Mouse (Mus musculus) A20 (cell line): ENCODE results near the gene Eya4.

Source experiments
- DNase-seq: peaks from one replicate; pipeline ENCODE4 v3.0.0-alpha.2; 2011; ENCODE audit warnings: low read depth, low spot score

The Eya4 gene

DNA sequence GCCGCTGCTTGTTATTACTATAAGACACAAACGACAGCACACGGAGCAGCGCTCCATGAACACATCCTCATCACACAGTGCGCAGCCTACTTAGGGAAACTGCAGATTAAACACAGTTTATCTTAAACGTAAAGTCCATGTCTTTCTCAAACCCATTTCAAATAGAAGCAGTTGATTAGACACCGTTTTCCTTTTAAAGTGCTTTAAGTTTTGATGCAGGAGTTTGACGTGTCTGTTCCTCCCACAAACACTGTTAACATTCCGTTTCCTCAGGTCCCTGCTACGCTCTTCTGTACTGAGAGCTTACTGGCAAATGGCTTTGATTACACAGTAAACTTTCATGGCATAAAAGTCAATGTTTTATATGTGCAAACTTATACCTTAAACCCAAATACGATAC is 191.4 kb downstream of the Eya4 start:
- no peak for DNase-seq

DNA sequence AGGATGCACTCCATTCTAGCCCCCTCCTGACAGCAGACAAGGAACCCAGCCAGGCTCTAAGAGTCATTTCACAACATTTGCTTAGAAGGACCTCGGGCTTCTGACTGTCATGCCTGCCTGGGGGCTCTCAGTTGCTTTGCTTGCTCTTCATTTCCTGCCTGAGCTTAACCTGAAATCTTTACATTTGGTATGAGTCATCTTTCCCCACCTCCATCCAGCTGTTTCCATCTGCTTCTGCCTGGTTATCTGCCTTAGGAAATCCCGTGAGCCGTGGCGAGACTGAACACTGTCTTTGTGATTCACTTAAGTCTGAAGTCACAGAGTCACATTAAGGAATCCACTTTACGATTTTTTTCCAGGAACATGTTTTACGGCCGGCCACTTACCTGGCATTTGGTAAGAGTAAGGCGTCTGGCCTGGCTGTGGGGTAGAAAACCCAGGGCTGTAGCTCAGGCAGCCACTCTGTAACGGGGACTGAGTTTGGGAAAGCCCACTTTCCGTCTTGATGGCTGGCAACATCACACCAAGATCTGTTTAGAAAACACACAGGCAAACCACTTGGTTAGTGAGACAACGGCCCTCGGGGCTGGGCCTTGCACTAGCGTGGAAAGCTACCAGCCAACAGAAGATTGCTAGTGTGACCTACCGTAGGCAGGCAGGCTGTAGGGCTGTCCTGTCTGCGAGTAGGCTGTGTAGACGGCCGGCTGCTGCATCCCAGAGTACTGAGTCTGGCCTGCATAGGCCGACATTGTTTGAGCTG is 193.5 kb downstream of the Eya4 start:
- no peak for DNase-seq

GRCm38 (mm10) chr10:23150401-23150800 is 200.2 kb downstream of the Eya4 start:
- DNase-seq = peak; percentile 58

DNA sequence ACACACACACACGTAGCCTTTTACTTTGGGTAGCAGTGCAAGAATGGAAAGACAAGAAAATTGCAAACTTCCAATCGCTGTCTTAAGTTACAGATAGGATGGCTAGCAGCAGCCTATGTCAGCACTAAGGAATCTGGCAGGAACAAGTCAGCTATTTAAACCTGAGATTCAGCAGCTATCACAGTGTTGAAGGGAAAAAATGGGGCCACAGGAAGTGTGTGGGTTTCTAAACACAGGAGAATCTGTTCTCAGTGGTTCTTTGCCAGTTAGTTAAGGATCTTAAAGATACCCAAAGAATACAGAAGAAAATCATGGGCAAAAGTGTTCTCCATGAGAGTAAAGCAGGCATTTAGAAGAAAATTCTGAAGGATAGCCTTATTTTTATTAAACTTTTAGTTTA is 206.0 kb downstream of the Eya4 start:
- no peak for DNase-seq

- DNase-seq = no peak
Measured at GRCm38 (mm10) chr10:23127947-23128346, 222.6 kb downstream of the Eya4 start.

- no peak for DNase-seq
Measured at GRCm38 (mm10) chr10:23127151-23127550, 223.4 kb downstream of the Eya4 start.

DNA sequence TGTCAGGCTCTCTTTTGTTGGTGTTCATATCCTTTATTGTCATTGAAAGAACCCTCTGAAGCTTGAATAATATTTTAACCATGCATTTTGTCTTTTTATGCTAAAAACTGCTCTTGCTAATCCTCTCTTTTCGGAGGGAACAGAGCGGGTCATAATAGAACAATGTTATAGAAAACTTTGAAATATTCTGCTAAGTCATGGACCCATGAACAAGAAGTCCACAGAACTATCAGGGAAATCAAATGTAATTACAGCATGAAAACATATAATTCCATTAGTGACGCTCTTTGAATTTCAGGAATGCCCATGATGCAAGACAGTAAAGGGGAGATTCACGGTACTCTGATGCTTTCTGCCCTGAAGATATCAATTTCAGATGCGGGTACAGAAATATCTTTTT is 224.1 kb downstream of the Eya4 start:
- DNase-seq = no peak

DNA sequence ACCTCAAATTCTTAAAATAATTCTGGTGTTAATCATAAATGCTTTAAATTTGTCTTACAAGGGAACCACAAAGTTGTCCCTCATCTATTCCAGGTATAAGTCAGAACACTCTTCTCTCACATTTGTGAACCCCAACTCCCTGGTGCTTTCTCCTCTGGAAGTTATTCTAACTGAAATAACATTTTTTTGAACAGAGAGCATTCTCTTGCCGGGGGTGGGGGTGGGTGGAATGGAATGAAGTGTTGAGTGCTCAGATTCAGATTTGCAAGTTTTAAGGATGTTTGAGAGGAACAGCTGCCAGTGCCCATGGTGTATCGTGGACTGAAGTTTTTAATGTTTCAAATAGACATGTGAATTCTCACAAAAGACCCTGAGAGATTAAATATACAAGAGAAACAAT is 230.1 kb downstream of the Eya4 start:
- DNase-seq = no peak

DNA sequence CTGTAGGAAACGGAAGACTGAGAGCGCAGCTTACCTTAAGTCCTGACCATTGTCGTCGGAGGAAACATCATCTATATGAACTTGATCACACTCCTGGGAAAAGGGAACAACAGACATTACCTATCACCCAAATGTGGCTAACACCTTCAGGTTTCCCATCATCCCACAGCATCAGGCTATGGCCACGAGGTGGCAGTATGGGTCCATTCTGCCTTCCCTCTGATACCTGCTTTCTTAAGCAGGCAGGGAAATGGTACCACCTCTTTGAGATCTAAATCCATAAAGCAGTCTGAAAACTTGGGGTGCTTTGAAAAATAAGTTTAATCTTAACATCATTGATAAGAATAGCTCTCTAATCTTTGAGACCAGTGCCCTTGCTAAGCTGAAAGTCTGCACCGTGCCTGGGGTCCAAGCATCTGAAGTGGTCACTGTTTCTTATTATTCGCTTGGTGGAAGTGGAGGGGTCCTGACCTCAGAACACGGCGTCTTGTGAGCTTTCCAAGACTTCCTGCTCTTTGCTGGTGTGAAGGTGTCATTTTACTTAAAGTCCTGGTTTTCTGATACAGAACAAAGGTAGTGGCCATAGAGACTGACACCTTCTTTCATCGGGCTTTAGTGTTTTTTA is 233.7 kb downstream of the Eya4 start:
- DNase-seq = peak; percentile 55

GRCm38 (mm10) chr10:23116063-23116462 is 234.5 kb downstream of the Eya4 start:
- DNase-seq = no peak

- no peak for DNase-seq
Measured at GRCm38 (mm10) chr10:23115321-23115720, 235.3 kb downstream of the Eya4 start.

GRCm38 (mm10) chr10:23108122-23108521 is 242.5 kb downstream of the Eya4 start:
- DNase-seq = no peak

- no peak for DNase-seq
Measured at GRCm38 (mm10) chr10:23092517-23092916, 258.1 kb downstream of the Eya4 start.

GRCm38 (mm10) chr10:23091552-23091951 is 259.0 kb downstream of the Eya4 start:
- no peak for DNase-seq

DNA sequence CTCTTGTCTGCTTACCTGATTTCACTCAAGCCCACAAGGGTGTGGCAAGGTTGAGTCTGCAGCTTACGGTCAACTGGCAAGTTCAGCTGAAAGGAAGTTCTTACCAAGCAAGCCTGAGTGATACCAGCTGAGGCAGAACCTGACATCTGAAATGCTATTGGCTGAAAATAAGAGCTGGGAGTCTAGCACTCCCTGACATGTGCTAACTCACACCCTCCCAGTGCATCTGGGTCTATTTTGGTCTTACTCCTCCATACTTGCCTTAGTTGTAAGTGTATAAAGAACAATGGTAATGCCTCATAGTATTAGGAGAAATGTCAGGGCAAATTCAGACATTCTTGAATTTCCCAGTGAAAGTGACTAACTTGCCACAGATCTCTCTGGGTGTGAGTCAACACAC is 260.3 kb downstream of the Eya4 start:
- no peak for DNase-seq

GRCm38 (mm10) chr10:23089271-23089670 is 261.3 kb downstream of the Eya4 start:
- no peak for DNase-seq

GRCm38 (mm10) chr10:23088764-23089163 is 261.8 kb downstream of the Eya4 start:
- DNase-seq = no peak

DNA sequence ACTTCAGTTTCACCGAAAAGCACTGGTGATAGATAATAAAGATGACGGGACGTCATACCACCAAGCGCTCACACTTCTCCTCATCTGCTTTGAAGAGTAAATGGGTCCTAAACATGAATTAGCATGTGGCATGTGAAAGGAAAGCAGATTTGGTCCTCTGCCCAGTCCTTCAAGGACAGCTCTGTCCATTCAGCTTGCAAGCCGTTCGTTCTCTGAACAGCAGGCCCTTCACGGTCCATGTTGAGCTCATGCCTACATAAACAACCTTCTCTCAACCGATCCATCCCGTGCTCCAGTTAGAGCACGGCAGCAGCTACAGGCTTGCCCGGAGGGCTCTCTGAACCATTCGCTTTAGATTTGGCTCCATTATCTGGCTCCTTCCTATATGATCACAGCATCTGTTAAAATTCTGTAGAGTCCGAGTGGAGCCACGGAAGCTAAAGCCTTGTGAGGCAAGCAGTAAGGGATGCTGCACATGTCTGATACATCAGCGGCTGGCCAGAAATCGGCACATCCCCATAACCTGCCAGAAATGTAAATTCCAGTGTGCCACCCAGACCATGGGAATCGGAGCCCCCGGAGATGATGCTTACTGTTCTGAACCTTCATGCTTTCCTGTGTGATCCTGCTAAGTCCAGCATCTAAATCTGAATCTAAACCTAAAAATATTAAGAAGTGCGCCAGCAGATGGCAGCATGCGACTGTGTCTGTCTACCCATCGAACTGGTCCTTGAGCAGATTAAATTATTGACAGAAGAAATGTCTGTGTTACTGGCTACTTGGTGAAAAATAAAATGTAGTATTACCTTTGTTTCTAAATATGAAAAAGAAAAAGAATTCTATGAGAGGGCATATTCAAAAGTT is 264.0 kb downstream of the Eya4 start:
- peak; percentile 32 for DNase-seq

- no peak for DNase-seq
Measured at GRCm38 (mm10) chr10:23081548-23081828, 269.1 kb downstream of the Eya4 start.

DNA sequence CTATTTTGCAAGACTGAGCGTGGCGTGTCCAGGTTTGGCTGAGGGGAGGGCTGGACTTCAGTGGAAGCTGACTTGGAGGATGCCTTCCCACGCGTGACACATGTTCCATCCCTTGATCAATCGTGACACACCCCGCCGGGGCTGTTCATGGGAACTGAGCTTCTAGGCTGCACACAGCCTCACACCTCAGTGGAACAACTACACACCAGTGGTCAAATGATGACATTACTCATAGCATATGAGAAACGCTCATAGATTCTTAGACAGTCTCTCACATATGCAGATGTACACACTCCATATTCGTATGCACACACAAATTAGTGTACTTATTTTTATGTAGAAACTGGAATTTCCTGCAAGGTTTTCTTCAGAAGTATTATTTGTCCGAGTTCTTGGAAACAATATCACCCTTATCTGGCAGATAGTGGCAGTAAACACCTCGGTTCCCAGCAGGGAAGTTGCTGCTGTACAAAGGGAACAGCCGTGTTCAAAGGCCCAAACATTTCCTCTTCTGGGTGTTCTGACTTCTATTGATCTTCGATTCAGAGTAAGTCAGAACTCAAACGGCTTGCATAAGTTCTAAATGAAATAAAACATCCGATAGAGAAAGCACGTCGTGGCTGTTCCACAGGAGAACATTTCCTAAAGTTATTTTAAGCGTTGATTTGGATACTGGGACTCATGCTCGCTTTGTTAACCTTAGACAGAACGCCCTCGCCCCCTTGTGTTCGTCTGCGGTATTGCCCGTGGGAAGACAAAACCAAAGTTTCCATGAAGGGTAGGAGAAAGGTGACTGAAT is 269.6 kb downstream of the Eya4 start:
- peak; percentile 49 for DNase-seq

DNA sequence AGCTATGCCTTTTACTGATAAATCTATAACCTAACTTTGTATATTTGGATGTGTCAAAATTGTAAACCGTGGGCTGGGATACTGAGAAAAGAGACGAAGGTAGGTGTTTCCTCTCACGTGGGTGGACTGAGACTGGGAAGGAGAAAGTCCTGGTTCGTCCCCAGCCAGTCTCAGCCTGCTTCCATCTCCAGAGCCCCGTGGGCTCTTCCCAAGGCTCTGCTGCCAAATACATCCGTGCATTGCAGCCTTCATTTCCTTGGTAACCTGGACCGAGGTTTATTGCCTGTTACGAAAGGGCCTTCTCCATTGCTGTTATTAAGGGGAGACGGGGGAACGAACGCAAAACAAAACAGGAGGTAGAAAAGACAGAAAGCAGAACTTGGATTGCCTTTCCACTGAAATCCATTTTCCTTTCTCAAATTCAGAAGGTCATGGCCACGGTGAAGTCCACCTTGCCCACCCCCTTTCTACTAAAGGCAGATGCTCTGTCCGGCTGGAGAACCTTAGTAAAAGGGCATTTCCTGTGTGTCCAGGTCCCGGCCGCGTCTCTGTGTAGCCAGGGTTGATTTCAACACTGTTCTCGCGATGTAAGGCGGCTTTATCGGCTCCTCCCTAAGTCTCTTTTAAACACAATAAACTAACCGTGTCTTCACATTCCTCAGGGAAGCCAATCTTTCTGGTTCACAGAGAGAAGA is 273.7 kb downstream of the Eya4 start:
- no peak for DNase-seq
